Mouse (Mus musculus) ovary, adult 18-20 months (tissue): ENCODE results near the gene Akap6.
A peak's percentile ranks its signal among the peaks of the same experiment; 100 is the strongest.

Experiments
- DNase-seq: peaks from one replicate; pipeline ENCODE4 v3.0.0; 2022; ENCODE audit warnings: low spot score, mixed read lengths

Akap6 gene

DNA sequence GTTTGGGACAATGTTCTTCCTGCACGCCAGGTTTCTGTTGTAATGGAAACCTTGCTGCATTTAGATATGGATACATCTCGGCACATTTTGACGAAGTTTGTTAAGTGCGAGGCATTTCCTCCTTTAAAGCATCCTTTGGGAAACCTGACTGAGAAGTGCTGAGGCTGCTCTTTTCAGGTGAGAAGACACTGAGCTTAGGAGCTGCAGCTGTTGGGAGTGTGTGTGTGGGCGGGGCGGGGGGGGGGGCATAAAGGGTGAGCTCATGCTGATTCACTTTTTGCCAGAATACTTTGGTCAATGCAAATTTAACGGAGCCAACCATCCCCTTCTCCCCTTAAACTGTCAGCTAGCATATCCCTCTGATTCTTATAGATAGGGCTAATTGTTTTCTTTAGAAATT is 81.9 kb downstream of the Akap6 start:
- DNase-seq = no peak

DNA sequence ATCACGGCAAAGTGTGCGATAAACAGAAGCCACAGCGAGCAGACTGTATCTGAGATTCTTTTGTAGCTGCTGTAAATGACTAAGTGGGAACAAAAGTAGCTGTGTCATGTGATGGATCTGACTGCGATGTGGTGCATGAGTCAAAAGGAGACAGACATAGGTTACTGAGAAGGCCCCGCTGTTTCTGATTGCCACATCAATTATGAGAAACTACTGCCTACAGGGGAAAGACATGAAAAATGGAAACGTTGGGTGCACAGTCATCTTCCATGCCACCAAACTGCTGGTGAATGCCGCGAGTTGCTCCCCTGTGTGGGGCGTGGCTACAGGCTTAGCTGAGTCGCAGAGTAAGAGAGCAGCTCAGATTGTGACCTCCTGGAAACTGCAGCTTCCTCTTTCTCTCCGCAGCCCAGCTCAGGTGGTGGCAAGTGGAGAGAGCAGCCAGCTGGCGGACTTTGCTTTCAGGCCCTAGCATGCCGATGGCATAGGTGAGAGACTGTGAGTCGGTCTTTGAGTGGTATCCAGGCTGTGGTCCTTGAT is 83.8 kb downstream of the Akap6 start:
- no peak for DNase-seq

GRCm38 (mm10) chr12:52785217-52785616 is 86.0 kb downstream of the Akap6 start:
- DNase-seq = no peak

GRCm38 (mm10) chr12:52790350-52790768 is 91.2 kb downstream of the Akap6 start:
- DNase-seq = peak; percentile 24

GRCm38 (mm10) chr12:52794131-52794530 is 94.9 kb downstream of the Akap6 start:
- DNase-seq = no peak

DNA sequence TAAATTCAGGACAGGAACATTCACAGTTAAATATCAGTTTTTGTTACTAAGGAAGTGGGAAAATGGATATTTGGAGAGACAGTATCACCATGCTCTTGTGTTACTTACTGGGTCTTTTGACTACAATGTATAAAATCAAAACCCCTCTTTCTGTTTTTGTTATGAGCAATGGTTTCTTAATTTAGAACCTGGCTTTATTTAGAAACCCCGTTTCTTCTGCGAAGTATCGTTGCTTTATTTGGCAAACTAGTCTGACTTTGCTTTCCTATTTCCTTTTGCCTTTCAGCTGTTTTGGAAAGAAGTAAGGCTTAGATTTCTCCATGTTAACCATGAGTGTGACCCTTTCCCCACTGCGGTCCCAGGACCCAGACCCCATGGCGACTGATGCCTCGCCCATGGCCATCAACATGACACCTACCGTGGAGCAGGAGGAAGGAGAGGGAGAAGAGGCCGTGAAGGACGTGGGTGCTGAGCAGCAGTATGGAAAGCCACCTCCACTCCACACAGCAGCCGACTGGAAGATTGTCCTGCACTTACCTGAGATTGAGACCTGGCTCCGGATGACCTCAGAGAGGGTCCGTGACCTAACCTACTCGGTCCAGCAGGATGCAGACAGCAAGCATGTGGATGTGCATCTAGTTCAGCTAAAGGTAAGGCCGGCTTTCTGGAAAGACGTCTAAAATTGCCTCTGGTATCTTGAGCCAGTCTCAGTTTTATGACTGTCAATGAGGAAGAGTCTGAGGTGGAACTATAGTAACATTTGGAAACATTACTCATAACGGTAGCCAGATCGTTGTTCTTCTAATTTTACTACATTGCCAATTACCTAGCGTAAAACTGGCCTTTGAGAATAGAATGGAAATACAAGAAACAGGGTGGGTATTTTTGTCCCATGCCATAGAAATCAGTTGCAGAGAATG is 96.6 kb downstream of the Akap6 start:
- no peak for DNase-seq

GRCm38 (mm10) chr12:52796471-52796795 is 97.2 kb downstream of the Akap6 start:
- no peak for DNase-seq

- no peak for DNase-seq
Measured at GRCm38 (mm10) chr12:52799717-52800116, 100.5 kb downstream of the Akap6 start.

GRCm38 (mm10) chr12:52806273-52806672 is 107.1 kb downstream of the Akap6 start:
- DNase-seq = no peak

- no peak for DNase-seq
Measured at GRCm38 (mm10) chr12:52818588-52818987, 119.4 kb downstream of the Akap6 start.

GRCm38 (mm10) chr12:52824774-52825173 is 125.6 kb downstream of the Akap6 start:
- DNase-seq = no peak

GRCm38 (mm10) chr12:52828944-52829736 is 130.0 kb downstream of the Akap6 start:
- DNase-seq = no peak

DNA sequence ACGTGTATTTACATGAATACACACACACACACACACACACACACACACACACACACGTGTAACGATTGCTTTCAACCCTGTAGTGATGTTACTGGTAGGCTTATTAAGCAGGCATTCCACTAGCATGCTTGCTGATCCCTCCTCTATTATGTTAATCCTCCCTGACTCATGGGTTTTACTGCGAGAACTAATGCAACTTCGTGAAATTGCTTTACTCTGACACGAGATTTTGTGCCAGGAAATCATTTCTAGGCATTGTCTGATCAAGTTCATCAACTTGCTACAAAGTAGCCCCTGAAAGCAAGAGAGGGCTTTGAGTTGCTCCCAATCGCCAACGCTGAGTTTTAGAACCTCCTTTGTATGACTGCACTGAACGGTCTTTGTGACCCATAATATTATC is 132.6 kb downstream of the Akap6 start:
- DNase-seq = no peak

- peak; percentile 6 for DNase-seq
Measured at GRCm38 (mm10) chr12:52832230-52832629, 133.0 kb downstream of the Akap6 start.

GRCm38 (mm10) chr12:52833141-52833540 is 134.0 kb downstream of the Akap6 start:
- DNase-seq = no peak

DNA sequence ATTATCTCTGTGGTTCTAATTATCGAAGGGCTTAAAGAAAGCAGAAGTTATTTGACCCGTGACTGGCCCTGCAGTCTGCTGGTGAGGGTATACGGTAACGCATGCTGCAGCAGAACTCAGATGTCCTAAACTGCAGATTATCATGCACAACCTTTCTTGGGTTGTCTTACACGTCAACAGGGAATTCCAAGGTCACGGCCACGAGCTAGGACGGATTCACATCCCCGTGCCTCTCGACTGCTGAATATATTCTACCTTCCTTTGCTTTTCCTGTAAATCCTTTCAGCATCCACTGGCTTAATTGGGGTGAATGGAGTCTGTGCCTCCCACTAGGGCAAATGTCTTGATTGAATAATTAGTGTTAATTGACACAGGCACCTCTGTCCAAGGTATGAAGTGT is 134.9 kb downstream of the Akap6 start:
- no peak for DNase-seq

DNA sequence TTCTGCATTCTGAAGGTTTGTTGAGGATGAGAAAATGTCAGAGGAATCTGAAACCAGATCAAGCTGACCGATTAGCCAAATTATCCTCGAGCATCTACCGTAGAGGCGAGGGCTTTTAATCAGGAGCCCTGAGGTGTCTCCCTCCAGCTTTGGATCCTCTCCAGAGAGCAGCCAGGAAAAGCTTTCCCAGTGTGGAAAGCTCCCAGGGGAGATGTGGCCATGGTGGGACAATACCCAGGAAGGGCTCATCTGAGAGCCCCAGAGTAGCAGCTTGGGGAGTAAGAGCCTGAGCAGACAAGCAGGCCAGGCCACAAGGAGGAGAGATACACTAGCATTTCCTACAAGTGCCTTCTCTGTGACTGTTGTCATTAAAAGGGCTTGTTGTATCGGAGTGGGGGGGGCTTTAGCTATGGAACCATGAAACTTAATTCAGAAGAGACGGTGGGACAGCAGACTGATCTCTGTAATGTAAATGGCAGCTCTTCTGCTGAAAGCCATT is 135.6 kb downstream of the Akap6 start:
- DNase-seq = no peak

GRCm38 (mm10) chr12:52835291-52835742 is 136.1 kb downstream of the Akap6 start:
- DNase-seq = no peak

- no peak for DNase-seq
Measured at GRCm38 (mm10) chr12:52835914-52836546, 136.8 kb downstream of the Akap6 start.

GRCm38 (mm10) chr12:52845982-52846381 is 146.8 kb downstream of the Akap6 start:
- DNase-seq = no peak

DNA sequence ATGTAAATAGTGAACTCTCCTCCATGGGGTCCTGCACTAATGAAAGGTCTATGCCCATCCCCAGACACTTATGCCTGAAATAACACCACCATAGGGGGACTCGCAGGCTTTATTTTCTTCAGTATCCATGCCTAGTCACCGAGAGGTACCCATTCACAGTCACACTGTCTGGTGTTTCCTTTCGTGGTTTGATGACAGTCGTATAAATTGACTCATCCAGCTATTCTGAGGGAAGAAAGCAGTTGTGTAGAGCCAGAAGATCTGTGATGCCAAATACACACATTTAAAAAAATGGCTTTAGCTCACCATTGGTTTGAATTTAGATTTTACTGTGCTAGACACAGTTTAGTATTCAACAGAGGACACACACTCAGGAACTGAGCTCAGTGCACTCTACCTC is 147.8 kb downstream of the Akap6 start:
- no peak for DNase-seq
